Mouse (Mus musculus): Measurements from ENCODE around the gene Manba. TPM values are rescaled to one million over a fixed set of nuclear protein-coding genes. Genes with fewer than 3 reads are reported as not detected.
A peak's percentile ranks its signal among the peaks of the same experiment; 100 is the strongest.

Gene Manba
- polyA plus RNA-seq, 1 experiment, result 4.8 TPM

DNA sequence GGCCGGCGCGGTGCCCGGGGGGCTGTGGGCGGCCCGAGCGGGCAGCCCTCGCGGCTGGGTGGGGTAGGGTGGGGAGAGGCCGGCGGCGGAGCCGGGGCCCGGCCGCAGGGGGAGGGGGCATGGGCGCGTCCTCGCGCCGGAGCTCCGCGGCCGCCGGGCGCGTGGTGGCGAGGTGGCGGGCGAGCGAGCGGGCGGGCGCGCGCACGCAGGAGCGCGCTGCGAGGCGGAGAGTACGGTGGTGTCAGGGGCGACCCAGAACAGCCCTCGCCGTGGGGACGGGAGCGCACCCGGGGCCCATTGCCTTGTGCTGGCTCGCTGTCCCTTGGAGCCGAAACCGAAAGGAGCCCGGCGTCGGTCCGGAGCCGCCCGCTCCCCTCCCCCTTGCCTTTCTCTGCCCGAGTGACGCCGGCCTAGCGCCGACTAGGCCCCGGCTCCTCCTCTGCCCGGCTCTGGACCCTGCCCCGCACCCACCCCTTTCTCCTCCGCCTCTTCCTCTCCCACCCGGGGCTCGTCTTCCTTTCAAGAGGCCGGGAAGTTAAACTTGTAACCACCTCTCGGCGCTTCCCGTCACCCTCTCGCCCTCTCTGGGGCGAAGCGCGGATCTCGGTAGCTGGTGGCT is 46.4 kb upstream of the Manba start:
- Histone ChIP-seq H3K36me3 (ENCODE audit: control insufficient read depth, insufficient read depth) (peaks cover 26% of the 10 kb centered on the region), H3K4me2 (ENCODE audit: low read depth) (peak overlapping the region; percentile 70), H3ac (ENCODE audit: control insufficient read depth, insufficient read length) (peak overlapping the region; percentile 94), H3K4me3 (peak overlapping the region; percentile 98), H3K27me3 (ENCODE audit: control insufficient read depth, insufficient read depth, insufficient read length) (no peaks in the 10 kb centered on the region), H3K79me2 (ENCODE audit: control insufficient read depth, insufficient read depth) (peaks cover 47% of the 10 kb centered on the region)
- TF ChIP-seq POLR2A (IDR thresholded peaks at IDR 0.05; ENCODE audit: insufficient read length, low read depth) (peak; percentile 66), TCF12 (IDR thresholded peaks at IDR 0.05; ENCODE audit: insufficient read depth, poor library complexity, severe bottlenecking) (no peak), POLR2AphosphoS2 (IDR thresholded peaks at IDR 0.05; ENCODE audit: insufficient read length, low read depth) (peak; percentile 83), SRF (IDR thresholded peaks at IDR 0.05; ENCODE audit: control insufficient read depth, insufficient read length, low read depth) (no peak)

DNA sequence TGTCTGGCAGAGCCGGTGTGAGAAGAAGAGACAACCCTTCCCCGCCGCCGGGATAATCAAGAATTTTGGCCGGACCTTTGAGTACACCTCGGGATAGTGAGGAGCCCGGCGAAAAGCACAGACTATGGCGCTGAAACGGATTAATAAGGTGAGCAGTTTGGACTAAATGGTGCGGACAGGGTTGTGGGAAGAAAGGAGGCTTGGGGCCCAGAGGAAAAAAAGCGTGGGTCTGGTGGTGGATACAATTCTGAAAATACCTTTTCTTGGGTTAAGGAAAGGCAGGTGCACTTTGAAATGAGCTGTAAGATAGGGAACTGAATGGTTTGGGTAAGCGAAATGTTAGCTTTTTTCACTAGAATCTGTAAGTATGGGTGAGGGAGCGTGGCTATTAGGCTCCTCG is 45.8 kb upstream of the Manba start:
- Histone ChIP-seq H3K27me3 (ENCODE audit: control insufficient read depth, insufficient read depth, insufficient read length) (no peaks in the 10 kb centered on the region), H3K79me2 (ENCODE audit: control insufficient read depth, insufficient read depth) (peaks cover 53% of the 10 kb centered on the region), H3K4me3 (peak overlapping the region; percentile 98), H3K4me2 (ENCODE audit: low read depth) (peak overlapping the region; percentile 70), H3K36me3 (ENCODE audit: control insufficient read depth, insufficient read depth) (peaks cover 31% of the 10 kb centered on the region), H3ac (ENCODE audit: control insufficient read depth, insufficient read length) (peak overlapping the region; percentile 94)
- TF ChIP-seq POLR2AphosphoS2 (IDR thresholded peaks at IDR 0.05; ENCODE audit: insufficient read length, low read depth) (no peak), E2F4 (IDR thresholded peaks at IDR 0.05; ENCODE audit: insufficient read depth) (no peak), USF1 (IDR thresholded peaks at IDR 0.05; ENCODE audit: low read depth) (no peak), POLR2A (IDR thresholded peaks at IDR 0.05; ENCODE audit: insufficient read length, low read depth) (no peak), MYOG (IDR thresholded peaks at IDR 0.05; ENCODE audit: control insufficient read depth in 1 of 3, insufficient read depth in 1 of 3, insufficient read length in 2 of 3, low read depth in 2 of 3) (no peak), CEBPB (IDR thresholded peaks at IDR 0.05; ENCODE audit: insufficient read depth, poor library complexity, severe bottlenecking) (no peak), SRF (IDR thresholded peaks at IDR 0.05; ENCODE audit: control insufficient read depth, insufficient read length, low read depth) (no peak), REST (IDR thresholded peaks at IDR 0.05; ENCODE audit: insufficient read depth, insufficient read length) (no peak)

DNA sequence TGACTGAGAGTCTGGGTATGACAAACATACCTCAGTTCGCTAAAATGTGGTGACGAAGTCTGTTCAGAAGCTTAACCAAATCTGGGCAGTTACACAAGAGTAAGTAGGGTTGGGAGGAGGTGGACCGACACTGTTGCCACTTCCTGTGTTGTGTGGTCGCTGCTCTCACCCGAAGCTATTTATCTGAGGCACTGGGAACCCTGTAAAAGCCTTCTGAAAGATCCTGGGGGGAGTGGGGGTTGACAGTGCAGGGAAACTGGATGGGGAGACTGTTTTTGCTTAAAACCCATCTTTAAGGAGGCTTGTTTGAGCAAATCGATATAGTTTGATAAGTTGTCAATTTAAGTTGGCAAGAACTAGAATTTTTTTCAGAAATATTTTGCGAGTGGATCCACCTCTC is 45.2 kb upstream of the Manba start:
- peak overlapping the region; percentile 94 for H3ac ChIP-seq (ENCODE audit: control insufficient read depth, insufficient read length)
- peak overlapping the region; percentile 98 for H3K4me3 ChIP-seq
- TF ChIP-seq POLR2A (IDR thresholded peaks at IDR 0.05; ENCODE audit: insufficient read length, low read depth) (peak; percentile 61), CEBPB (IDR thresholded peaks at IDR 0.05; ENCODE audit: insufficient read depth, poor library complexity, severe bottlenecking) (0 out of 2 replicates have a peak, but pooled peaks have one; percentile 9), SRF (IDR thresholded peaks at IDR 0.05; ENCODE audit: control insufficient read depth, insufficient read length, low read depth) (no peak), USF1 (IDR thresholded peaks at IDR 0.05; ENCODE audit: low read depth) (no peak), POLR2AphosphoS2 (IDR thresholded peaks at IDR 0.05; ENCODE audit: insufficient read length, low read depth) (peak; percentile 79)
- H3K27me3 ChIP-seq (ENCODE audit: control insufficient read depth, insufficient read depth, insufficient read length), result no peaks in the 10 kb centered on the region
- H3K4me2 ChIP-seq (ENCODE audit: low read depth), result peak overlapping the region; percentile 70
- peaks cover 59% of the 10 kb centered on the region for H3K79me2 ChIP-seq (ENCODE audit: control insufficient read depth, insufficient read depth)
- H3K36me3 ChIP-seq (ENCODE audit: control insufficient read depth, insufficient read depth), result peaks cover 37% of the 10 kb centered on the region

DNA sequence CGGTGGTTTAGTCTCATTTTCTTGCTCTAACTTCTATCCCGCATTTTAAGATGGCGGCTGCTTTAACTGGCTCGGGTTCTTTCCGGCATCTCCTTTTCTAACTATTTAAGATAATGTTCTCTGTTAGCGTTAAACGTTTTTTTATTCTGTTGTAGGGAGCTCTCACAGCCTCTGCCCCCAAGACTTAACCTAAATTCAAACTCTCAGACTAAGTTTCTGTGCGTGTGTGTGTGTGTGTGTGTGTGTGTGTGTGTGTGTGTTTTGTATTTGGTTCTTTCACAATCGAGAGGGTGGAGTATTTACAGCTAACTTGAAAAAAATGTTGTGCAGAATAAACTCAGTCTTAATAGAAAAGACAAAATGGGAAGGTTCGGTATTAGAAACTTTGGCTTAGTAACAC is 44.8 kb upstream of the Manba start:
- H3K27me3 ChIP-seq (ENCODE audit: control insufficient read depth, insufficient read depth, insufficient read length), result no peaks in the 10 kb centered on the region
- peaks cover 40% of the 10 kb centered on the region for H3K36me3 ChIP-seq (ENCODE audit: control insufficient read depth, insufficient read depth)
- H3K79me2 ChIP-seq (ENCODE audit: control insufficient read depth, insufficient read depth), result peaks cover 63% of the 10 kb centered on the region
- TF ChIP-seq POLR2A (IDR thresholded peaks at IDR 0.05; ENCODE audit: insufficient read length, low read depth) (no peak), E2F4 (IDR thresholded peaks at IDR 0.05; ENCODE audit: insufficient read depth) (no peak), TCF3 (IDR thresholded peaks at IDR 0.05; ENCODE audit: insufficient read length, low read depth) (no peak), CEBPB (IDR thresholded peaks at IDR 0.05; ENCODE audit: insufficient read depth, poor library complexity, severe bottlenecking) (0 out of 2 replicates have a peak, but pooled peaks have one; percentile 22)
- peak overlapping the region; percentile 70 for H3K4me2 ChIP-seq (ENCODE audit: low read depth)
- H3ac ChIP-seq (ENCODE audit: control insufficient read depth, insufficient read length), result no peak overlapping the region
- peak overlapping the region; percentile 98 for H3K4me3 ChIP-seq

DNA sequence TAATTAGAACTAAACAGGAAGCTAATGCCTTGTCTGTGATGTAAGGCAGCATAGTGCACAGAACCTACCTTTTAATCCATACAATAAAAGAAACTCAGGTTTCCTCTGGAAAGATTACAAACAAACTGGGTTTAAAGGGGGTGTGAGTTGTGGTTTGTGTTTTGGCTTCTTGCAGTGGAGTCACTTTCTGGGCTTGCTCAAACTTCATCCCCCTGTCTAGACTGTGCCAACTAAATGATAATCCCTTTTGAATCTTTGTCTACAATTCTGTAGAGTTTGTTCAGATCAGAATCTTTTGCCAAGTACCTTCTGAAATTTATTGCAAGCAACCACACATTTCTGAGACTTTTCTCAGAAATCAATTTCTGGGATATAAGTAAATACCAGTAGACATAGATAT is 40.5 kb upstream of the Manba start:
- H3ac ChIP-seq (ENCODE audit: control insufficient read depth, insufficient read length), result no peak overlapping the region
- TF ChIP-seq MYOD1 (IDR thresholded peaks at IDR 0.05; ENCODE audit: control insufficient read depth in 1 of 3, insufficient read length in 2 of 3, low read depth in 2 of 3) (no peak), TCF3 (IDR thresholded peaks at IDR 0.05; ENCODE audit: insufficient read length, low read depth) (no peak), REST (IDR thresholded peaks at IDR 0.05; ENCODE audit: insufficient read depth, insufficient read length) (no peak), MAX (IDR thresholded peaks at IDR 0.05; ENCODE audit: low read depth) (no peak), MYOG (IDR thresholded peaks at IDR 0.05; ENCODE audit: control insufficient read depth in 1 of 3, insufficient read depth in 1 of 3, insufficient read length in 2 of 3, low read depth in 2 of 3) (no peak), TCF12 (IDR thresholded peaks at IDR 0.05; ENCODE audit: insufficient read depth, poor library complexity, severe bottlenecking) (no peak), USF1 (IDR thresholded peaks at IDR 0.05; ENCODE audit: low read depth) (no peak), CEBPB (IDR thresholded peaks at IDR 0.05; ENCODE audit: insufficient read depth, poor library complexity, severe bottlenecking) (no peak), POLR2AphosphoS2 (IDR thresholded peaks at IDR 0.05; ENCODE audit: insufficient read length, low read depth) (no peak), SRF (IDR thresholded peaks at IDR 0.05; ENCODE audit: control insufficient read depth, insufficient read length, low read depth) (no peak), POLR2A (IDR thresholded peaks at IDR 0.05; ENCODE audit: insufficient read length, low read depth) (no peak), E2F4 (IDR thresholded peaks at IDR 0.05; ENCODE audit: insufficient read depth) (no peak)
- H3K36me3 ChIP-seq (ENCODE audit: control insufficient read depth, insufficient read depth), result peaks cover 65% of the 10 kb centered on the region
- H3K4me3 ChIP-seq, result no peak overlapping the region
- H3K27me3 ChIP-seq (ENCODE audit: control insufficient read depth, insufficient read depth, insufficient read length), result no peaks in the 10 kb centered on the region
- peak overlapping the region; percentile 8 for H3K4me2 ChIP-seq (ENCODE audit: low read depth)
- peaks cover 100% of the 10 kb centered on the region for H3K79me2 ChIP-seq (ENCODE audit: control insufficient read depth, insufficient read depth)
